Mouse (Mus musculus): ENCODE measurements around the gene Pex6.

DNA sequence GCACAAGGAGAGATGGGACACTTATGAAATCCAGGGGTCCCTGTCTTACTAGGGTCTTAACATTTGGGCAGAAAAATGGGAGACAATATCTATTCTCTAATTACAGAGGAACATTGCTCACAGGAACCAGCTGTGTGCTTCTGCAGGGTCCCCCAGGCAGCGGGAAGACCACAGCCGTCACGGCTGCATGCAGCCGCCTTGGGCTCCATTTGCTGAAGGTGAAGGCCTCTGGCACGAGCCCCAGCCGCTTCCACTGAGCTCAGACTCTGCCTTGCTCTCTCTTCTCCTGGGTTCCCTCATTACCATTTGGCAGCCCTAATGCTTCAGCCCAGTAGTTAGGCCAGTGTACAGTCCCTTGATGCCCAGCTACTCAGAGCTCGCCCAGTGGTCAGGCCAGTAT lies 9.8 kb downstream of the Pex6 start:
- TF ChIP-seq CTCF (conservative IDR thresholded peaks at IDR 0.05; ENCODE audit: insufficient read depth, insufficient read length, low read depth, low read length) = no peak
- TF ChIP-seq POLR2A (IDR thresholded peaks at IDR 0.05; ENCODE audit: low read depth, low read length) = no peak
